Mouse (Mus musculus): ENCODE measurements at regions not wholly inside any gene's neighbourhood (a gene's known extent, or its start where the extent isn't known, plus 50 kb on each side); places are given as distances from the start of the nearest gene placed in this dataset.

DNA sequence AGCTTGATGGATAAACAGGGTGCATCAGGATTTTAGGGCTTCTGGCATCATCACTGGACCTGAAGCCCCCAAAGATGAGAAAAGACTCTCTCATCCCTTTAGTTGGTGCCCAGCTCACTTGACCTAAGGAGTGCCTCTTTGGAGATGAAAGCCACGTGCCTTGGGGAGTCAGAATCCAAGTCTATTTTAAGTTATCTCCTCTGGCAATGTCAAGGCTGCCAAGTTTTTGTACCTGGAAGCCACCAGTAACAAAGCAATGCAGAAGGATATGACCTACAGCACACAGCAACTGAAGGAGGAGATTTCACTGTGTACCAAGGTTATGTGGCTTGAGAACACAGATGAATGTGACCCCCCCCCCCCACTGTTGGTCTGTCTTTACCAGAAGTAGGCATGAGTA is 140.9 kb upstream of the N4bp1 start:
- 67% methylated on average over 1 of the region's 1 CpGs for WGBS
- no peak for DNase-seq (ENCODE audit: low spot score)
- Histone ChIP-seq H3K9ac (ENCODE audit: low read length) (no peak overlapping the region), H3K4me1 (ENCODE audit: control insufficient read depth, insufficient read depth, low read length) (no peaks in the 10 kb centered on the region), H3K36me3 (ENCODE audit: control insufficient read depth, insufficient read depth, low read length) (no peaks in the 10 kb centered on the region), H3K4me2 (ENCODE audit: low read depth) (no peak overlapping the region), H3K4me3 (ENCODE audit: low read depth, low read length) (no peak overlapping the region), H3K27me3 (ENCODE audit: control insufficient read depth, insufficient read depth, low read length) (no peaks in the 10 kb centered on the region), H3K9me3 (ENCODE audit: control insufficient read depth, low read length) (no peaks in the 10 kb centered on the region), H3K27ac (ENCODE audit: low read depth, low read length) (no peak overlapping the region)
- ATAC-seq (ENCODE audit: insufficient read depth, low FRiP score, low TSS enrichment), result no peak

GRCm38 (mm10) chr8:87019795-87020194 is 134.7 kb upstream of the N4bp1 start:
- Histone ChIP-seq H3K9me3 (ENCODE audit: control insufficient read depth, low read length) (no peaks in the 10 kb centered on the region), H3K4me1 (ENCODE audit: control insufficient read depth, insufficient read depth, low read length) (no peaks in the 10 kb centered on the region), H3K4me2 (ENCODE audit: low read depth) (no peak overlapping the region), H3K27me3 (ENCODE audit: control insufficient read depth, insufficient read depth, low read length) (no peaks in the 10 kb centered on the region), H3K36me3 (ENCODE audit: control insufficient read depth, insufficient read depth, low read length) (no peaks in the 10 kb centered on the region), H3K9ac (ENCODE audit: low read length) (no peak overlapping the region), H3K4me3 (ENCODE audit: low read depth, low read length) (no peak overlapping the region), H3K27ac (ENCODE audit: low read depth, low read length) (no peak overlapping the region)
- no peak for DNase-seq (ENCODE audit: low spot score)
- 94% methylated on average over 3 of the region's 3 CpGs for WGBS
- ATAC-seq (ENCODE audit: insufficient read depth, low FRiP score, low TSS enrichment), result no peak

GRCm38 (mm10) chr8:86975546-86975945 is 90.5 kb upstream of the N4bp1 start:
- Histone ChIP-seq H3K4me1 (ENCODE audit: control insufficient read depth, insufficient read depth, low read length) (no peaks in the 10 kb centered on the region), H3K36me3 (ENCODE audit: control insufficient read depth, insufficient read depth, low read length) (no peaks in the 10 kb centered on the region), H3K27me3 (ENCODE audit: control insufficient read depth, insufficient read depth, low read length) (no peaks in the 10 kb centered on the region), H3K4me3 (ENCODE audit: low read depth, low read length) (no peak overlapping the region), H3K9ac (ENCODE audit: low read length) (no peak overlapping the region), H3K4me2 (ENCODE audit: low read depth) (no peak overlapping the region), H3K9me3 (ENCODE audit: control insufficient read depth, low read length) (no peaks in the 10 kb centered on the region), H3K27ac (ENCODE audit: low read depth, low read length) (no peak overlapping the region)
- ATAC-seq (ENCODE audit: insufficient read depth, low FRiP score, low TSS enrichment), result no peak
- no peak for DNase-seq (ENCODE audit: low spot score)
- 91% methylated on average over 1 of the region's 1 CpGs for WGBS

- Histone ChIP-seq H3K36me3 (ENCODE audit: control insufficient read depth, insufficient read depth, low read length) (no peaks in the 10 kb centered on the region), H3K9me3 (ENCODE audit: control insufficient read depth, low read length) (no peaks in the 10 kb centered on the region), H3K27me3 (ENCODE audit: control insufficient read depth, insufficient read depth, low read length) (no peaks in the 10 kb centered on the region), H3K27ac (ENCODE audit: low read depth, low read length) (no peak overlapping the region), H3K4me1 (ENCODE audit: control insufficient read depth, insufficient read depth, low read length) (no peaks in the 10 kb centered on the region), H3K9ac (ENCODE audit: low read length) (no peak overlapping the region), H3K4me2 (ENCODE audit: low read depth) (no peak overlapping the region), H3K4me3 (ENCODE audit: low read depth, low read length) (no peak overlapping the region)
- DNase-seq (ENCODE audit: low spot score) (no peak), ATAC-seq (ENCODE audit: insufficient read depth, low FRiP score, low TSS enrichment) (no peak)
- WGBS, result 92% methylated on average over 3 of the region's 3 CpGs
Measured at GRCm38 (mm10) chr8:86971736-86972135, 86.7 kb upstream of the N4bp1 start.

GRCm38 (mm10) chr8:86969051-86969450 is 84.0 kb upstream of the N4bp1 start:
- Histone ChIP-seq H3K4me3 (ENCODE audit: low read depth, low read length) (no peak overlapping the region), H3K9ac (ENCODE audit: low read length) (no peak overlapping the region), H3K27ac (ENCODE audit: low read depth, low read length) (no peak overlapping the region), H3K9me3 (ENCODE audit: control insufficient read depth, low read length) (no peaks in the 10 kb centered on the region), H3K4me2 (ENCODE audit: low read depth) (no peak overlapping the region), H3K27me3 (ENCODE audit: control insufficient read depth, insufficient read depth, low read length) (no peaks in the 10 kb centered on the region), H3K36me3 (ENCODE audit: control insufficient read depth, insufficient read depth, low read length) (no peaks in the 10 kb centered on the region), H3K4me1 (ENCODE audit: control insufficient read depth, insufficient read depth, low read length) (no peaks in the 10 kb centered on the region)
- no peak for DNase-seq (ENCODE audit: low spot score)
- 95% methylated on average over 2 of the region's 2 CpGs for WGBS
- ATAC-seq (ENCODE audit: insufficient read depth, low FRiP score, low TSS enrichment), result no peak

DNA sequence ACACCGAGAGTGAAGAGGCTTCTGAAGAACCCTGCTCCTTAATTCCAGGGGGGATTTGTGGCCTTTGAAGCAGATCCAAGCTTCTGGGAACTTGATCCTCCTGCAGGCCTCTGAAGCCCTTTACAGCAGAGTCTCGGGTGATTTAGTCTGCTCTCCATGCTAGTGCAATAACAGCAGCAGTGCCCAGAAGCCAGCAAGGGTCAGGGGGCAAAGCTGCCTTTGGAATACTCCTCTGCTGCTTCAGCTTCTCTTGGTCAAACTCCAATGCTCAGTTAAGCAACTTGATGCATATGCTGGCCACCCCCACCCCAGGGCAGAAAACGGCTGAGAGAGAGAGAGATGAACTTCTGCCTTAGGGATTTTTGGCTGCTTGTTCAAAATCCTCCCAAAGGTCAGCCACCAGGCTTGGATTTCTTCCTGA is 82.8 kb upstream of the N4bp1 start:
- no peak for DNase-seq (ENCODE audit: low spot score)
- WGBS, result 28% methylated on average over 3 of the region's 3 CpGs
- H3K27me3 ChIP-seq (ENCODE audit: control insufficient read depth, insufficient read depth, low read length), result no peaks in the 10 kb centered on the region
- ATAC-seq (ENCODE audit: insufficient read depth, low FRiP score, low TSS enrichment), result no peak
- H3K27ac ChIP-seq (ENCODE audit: low read depth, low read length), result no peak overlapping the region
- H3K36me3 ChIP-seq (ENCODE audit: control insufficient read depth, insufficient read depth, low read length), result no peaks in the 10 kb centered on the region
- no peak overlapping the region for H3K9ac ChIP-seq (ENCODE audit: low read length)
- no peak overlapping the region for H3K4me2 ChIP-seq (ENCODE audit: low read depth)
- H3K9me3 ChIP-seq (ENCODE audit: control insufficient read depth, low read length), result no peaks in the 10 kb centered on the region
- no peaks in the 10 kb centered on the region for H3K4me1 ChIP-seq (ENCODE audit: control insufficient read depth, insufficient read depth, low read length)
- no peak overlapping the region for H3K4me3 ChIP-seq (ENCODE audit: low read depth, low read length)

GRCm38 (mm10) chr8:86961218-86962195 is 76.4 kb upstream of the N4bp1 start:
- no peak for DNase-seq (ENCODE audit: low spot score)
- H3K27ac ChIP-seq (ENCODE audit: low read depth, low read length), result no peak overlapping the region
- 66% methylated on average over 20 of the region's 20 CpGs for WGBS
- no peak for ATAC-seq (ENCODE audit: insufficient read depth, low FRiP score, low TSS enrichment)
- no peak overlapping the region for H3K4me3 ChIP-seq (ENCODE audit: low read depth, low read length)
- no peaks in the 10 kb centered on the region for H3K9me3 ChIP-seq (ENCODE audit: control insufficient read depth, low read length)
- H3K4me1 ChIP-seq (ENCODE audit: control insufficient read depth, insufficient read depth, low read length), result no peaks in the 10 kb centered on the region
- no peak overlapping the region for H3K4me2 ChIP-seq (ENCODE audit: low read depth)
- H3K9ac ChIP-seq (ENCODE audit: low read length), result no peak overlapping the region
- no peaks in the 10 kb centered on the region for H3K36me3 ChIP-seq (ENCODE audit: control insufficient read depth, insufficient read depth, low read length)
- H3K27me3 ChIP-seq (ENCODE audit: control insufficient read depth, insufficient read depth, low read length), result no peaks in the 10 kb centered on the region
